Mouse (Mus musculus) E14TG2a.4 (cell line): Measurements from ENCODE around the gene Fam234a.

Experiments
- H3K27me3 ChIP-seq: 2 replicates; pipeline ENCODE4 v1.6.1; 2014; ENCODE audit warnings: low read length, control low read depth; ENCODE audit not compliant: insufficient read depth
- H3K36me3 ChIP-seq: 2 replicates; pipeline ENCODE4 v1.6.1; 2014; ENCODE audit warnings: low read length, control low read depth; ENCODE audit not compliant: insufficient read depth
- H3K4me1 ChIP-seq: replicated peaks from 2 replicates; pipeline ENCODE4 v1.6.1; 2014; ENCODE audit warnings: low read depth, low read length, control low read depth
- H3K4me3 ChIP-seq: replicated peaks from 2 replicates; pipeline ENCODE4 v1.5.1; 2014; ENCODE audit warnings: mild to moderate bottlenecking, low read length
- H3K9me3 ChIP-seq: 2 replicates; pipeline ENCODE4 v1.6.1; 2014; ENCODE audit warnings: low read length, control low read depth
- CTCF ChIP-seq: conservative IDR thresholded peaks from 2 replicates; pipeline ENCODE4 v1.5.1; 2014; ENCODE audit warnings: low read length
- NANOG ChIP-seq: IDR thresholded peaks from 2 replicates; pipeline ENCODE4 v1.6.1; 2014; ENCODE audit warnings: borderline replicate concordance, low read length, mixed read lengths
- POU5F1 ChIP-seq: IDR thresholded peaks from 2 replicates; pipeline ENCODE4 v1.6.1; 2014; ENCODE audit warnings: low read length, borderline replicate concordance

Gene Fam234a

GRCm38 (mm10) chr17:26221508-26221907 lies 22.5 kb downstream of the Fam234a start:
- Histone ChIP-seq H3K36me3 (peaks cover 22% of the 10 kb centered on the region; the same call in 1 of the 2 replicates), H3K27me3 (no peaks in the 10 kb centered on the region), H3K4me1 (peaks cover 8% of the 10 kb centered on the region), H3K4me3 (no peak overlapping the region), H3K9me3 (no peaks in the 10 kb centered on the region)
- TF ChIP-seq NANOG (no peak), POU5F1 (no peak), CTCF (no peak)

- Histone ChIP-seq H3K4me3 (no peak overlapping the region), H3K36me3 (peaks cover 36% of the 10 kb centered on the region), H3K27me3 (peaks cover 11% of the 10 kb centered on the region), H3K4me1 (peaks cover 22% of the 10 kb centered on the region), H3K9me3 (no peaks in the 10 kb centered on the region)
- TF ChIP-seq NANOG, result no peak
- TF ChIP-seq CTCF, result no peak
- no peak for TF ChIP-seq POU5F1
These were observed 31.4 kb downstream of the Fam234a start for GRCm38 (mm10) chr17:26212681-26213080.

GRCm38 (mm10) chr17:26212241-26212640 lies 31.8 kb downstream of the Fam234a start:
- Histone ChIP-seq H3K36me3 (peaks cover 34% of the 10 kb centered on the region), H3K4me1 (peaks cover 26% of the 10 kb centered on the region)

GRCm38 (mm10) chr17:26207686-26208085 lies 36.4 kb downstream of the Fam234a start, which contains the start of gene Arhgdig:
TSS of gene Arhgdig (minus strand) at chr17:26207786.
- Histone ChIP-seq H3K4me1 (peaks cover 61% of the 10 kb centered on the region), H3K4me3 (peak within 1 kb of the TSS; percentile 48), H3K9me3 (no peaks in the 10 kb centered on the region), H3K36me3 (peaks cover 7% of the 10 kb centered on the region; the same call in 1 of the 2 replicates), H3K27me3 (peaks cover 53% of the 10 kb centered on the region)
- TF ChIP-seq CTCF, result no peak
- TF ChIP-seq POU5F1, result no peak
- no peak for TF ChIP-seq NANOG

More at GRCm38 (mm10) chr17:26212241-26212640, 31.8 kb downstream of the Fam234a start:
- no peaks in the 10 kb centered on the region for H3K9me3 ChIP-seq
- no peak overlapping the region for H3K4me3 ChIP-seq
- peaks cover 15% of the 10 kb centered on the region for H3K27me3 ChIP-seq
- TF ChIP-seq CTCF, result no peak
- TF ChIP-seq NANOG, result no peak

- H3K27me3 ChIP-seq, result peaks cover 66% of the 10 kb centered on the region
- no peak overlapping the region for H3K4me3 ChIP-seq
- H3K36me3 ChIP-seq, result peaks cover 7% of the 10 kb centered on the region; the same call in 1 of the 2 replicates
- TF ChIP-seq CTCF, result no peak
- no peak for TF ChIP-seq POU5F1
- TF ChIP-seq NANOG, result no peak
- peaks cover 71% of the 10 kb centered on the region for H3K4me1 ChIP-seq
- no peaks in the 10 kb centered on the region for H3K9me3 ChIP-seq
These were observed 37.6 kb downstream of the Fam234a start for GRCm38 (mm10) chr17:26206392-26206791.

- H3K4me3 ChIP-seq, result 0 out of 2 replicates have a peak overlapping the region, but pooled peaks have one; percentile 32
- no peaks in the 10 kb centered on the region for H3K36me3 ChIP-seq
- H3K4me1 ChIP-seq, result peaks cover 81% of the 10 kb centered on the region
- H3K27me3 ChIP-seq, result peaks cover 77% of the 10 kb centered on the region
- no peaks in the 10 kb centered on the region for H3K9me3 ChIP-seq
- TF ChIP-seq NANOG, result no peak
- TF ChIP-seq CTCF, result no peak
- TF ChIP-seq POU5F1, result no peak
These were observed 39.3 kb downstream of the Fam234a start for GRCm38 (mm10) chr17:26204766-26205165.

- Histone ChIP-seq H3K4me1 (peaks cover 79% of the 10 kb centered on the region), H3K4me3 (peak overlapping the region; percentile 76), H3K27me3 (peaks cover 87% of the 10 kb centered on the region), H3K9me3 (no peaks in the 10 kb centered on the region), H3K36me3 (peaks cover 13% of the 10 kb centered on the region)
- TF ChIP-seq CTCF, result no peak
- no peak for TF ChIP-seq POU5F1
- TF ChIP-seq NANOG, result no peak
These were observed 40.7 kb downstream of the Fam234a start for GRCm38 (mm10) chr17:26203321-26203811.

- Histone ChIP-seq H3K4me1 (peaks cover 73% of the 10 kb centered on the region), H3K4me3 (peak within 1 kb of the TSS; percentile 76), H3K9me3 (no peaks in the 10 kb centered on the region), H3K36me3 (peaks cover 18% of the 10 kb centered on the region), H3K27me3 (peaks cover 81% of the 10 kb centered on the region)
- TF ChIP-seq POU5F1, result no peak
- no peak for TF ChIP-seq NANOG
- TF ChIP-seq CTCF, result no peak
These were observed 41.3 kb downstream of the Fam234a start, which contains the start of gene Rgs11 for GRCm38 (mm10) chr17:26202737-26203136. TSS of gene Rgs11 (plus strand) at chr17:26202951.
